Mouse (Mus musculus) bone marrow macrophage, adult 2 months (primary cell): Measurements from ENCODE around the gene Cpne8.

Experiments used
- CTCF ChIP-seq: IDR thresholded peaks from 2 replicates; pipeline ENCODE4 v1.5.1; 2012; ENCODE audit warnings: low read depth, mild to moderate bottlenecking, low read length, moderate library complexity
- POLR2A ChIP-seq: IDR thresholded peaks from 2 replicates; pipeline ENCODE4 v1.6.1; 2012; ENCODE audit warnings: mild to moderate bottlenecking, low read depth, low read length, borderline replicate concordance

- TF ChIP-seq POLR2A (no peak), CTCF (no peak)
Observed at GRCm38 (mm10) chr15:90563996-90564395, 115.2 kb downstream of the Cpne8 start.
